Mouse (Mus musculus) heart, postnatal 0 days (tissue): Measurements from ENCODE around the gene Depdc1a. TPM values are rescaled to one million over a fixed set of nuclear protein-coding genes. Genes with fewer than 3 reads are reported as not detected.
"Not testable (repeated sequence)": the region's sequence is repeated elsewhere in the genome, so short reads cannot be mapped to it uniquely, and the experiment has no call there.

Experiments used
- ATAC-seq: fragments of 200-750 bp; cut with Nextera tagmentation; 2 replicates; pipeline ENCODE4 v1.8.0; 2017; ENCODE audit warnings: low read depth, moderate number of reproducible peaks, moderate library complexity; ENCODE audit not compliant: insufficient read depth
- DNase-seq: peaks from one replicate; pipeline ENCODE4 v3.0.0-alpha.2; 2016; ENCODE audit warnings: low spot score
- H3K27ac ChIP-seq: fragments of 300-500 bp; sonication (generic); 2 replicates; pipeline ENCODE4 v1.5.1; 2014; ENCODE audit warnings: low read depth, mild to moderate bottlenecking
- H3K27me3 ChIP-seq: fragments of 300-500 bp; sonication (generic); 2 replicates; pipeline ENCODE4 v1.6.1; 2014; ENCODE audit warnings: low read length, mixed read lengths; ENCODE audit not compliant: control insufficient read depth, insufficient read depth
- H3K36me3 ChIP-seq: fragments of 300-500 bp; sonication (generic); replicated peaks from 2 replicates; pipeline ENCODE4 v1.6.1; 2014; ENCODE audit warnings: low read length, mixed read lengths; ENCODE audit not compliant: control insufficient read depth, insufficient read depth
- H3K4me1 ChIP-seq: fragments of 300-500 bp; sonication (generic); 2 replicates; pipeline ENCODE4 v1.6.1; 2014; ENCODE audit warnings: antibody characterized with exemption; ENCODE audit not compliant: control insufficient read depth, insufficient read depth
- H3K4me2 ChIP-seq: fragments of 300-500 bp; sonication (generic); 2 replicates; pipeline ENCODE4 v1.6.1; 2014; ENCODE audit warnings: low read depth, mild to moderate bottlenecking, low read length, moderate library complexity
- H3K4me3 ChIP-seq: fragments of 300-500 bp; sonication (generic); 2 replicates; pipeline ENCODE4 v1.5.1; 2014; ENCODE audit warnings: low read depth, low read length
- H3K9ac ChIP-seq: fragments of 300-500 bp; sonication (generic); replicated peaks from 2 replicates; pipeline ENCODE4 v1.6.1; 2014; ENCODE audit warnings: low read depth, low read length, mixed read lengths
- H3K9me3 ChIP-seq: fragments of 300-500 bp; sonication (generic); replicated peaks from 2 replicates; pipeline ENCODE4 v1.6.1; 2016; ENCODE audit warnings: low read length; ENCODE audit not compliant: control insufficient read depth
- CTCF ChIP-seq: IDR thresholded peaks from 2 replicates; pipeline ENCODE4 v1.5.1; 2016; ENCODE audit warnings: antibody characterized with exemption, control low read depth, low read depth
- EP300 ChIP-seq: IDR thresholded peaks from 2 replicates; pipeline ENCODE4 v1.6.1; 2016; ENCODE audit warnings: antibody characterized with exemption, low read depth
- WGBS: fragments of 180-500 bp; shearing (Covaris S2); extraction: QIAGEN DNeasy Blood & Tissue Kit; methylation state at CpG from one replicate; pipeline ENCODE4 v1.1.7; 2014; 5-methylcytosine and 5-hydroxymethylcytosine counted together
- polyA plus RNA-seq: library from polyadenylated mRNA; unstranded; fragments of >200 nt; fragmentation: Nextera tagmentation; extraction: Ambion mirVana; gene quantifications from 2 replicates; pipeline ENCODE4 v1.2.1, GENCODE M21; 2015
- total RNA-seq: library from RNA; depleted of rRNA; stranded (reverse); fragments of >200 nt; gene quantifications from 2 replicates; pipeline ENCODE4 v1.2.3, GENCODE M21; 2014; ENCODE audit warnings: low replicate concordance; rRNA removed

Gene Depdc1a
- total RNA-seq (11.2 and 23.2 TPM in 2 replicates), polyA plus RNA-seq (10.5 and 11.7 TPM in 2 replicates)

DNA sequence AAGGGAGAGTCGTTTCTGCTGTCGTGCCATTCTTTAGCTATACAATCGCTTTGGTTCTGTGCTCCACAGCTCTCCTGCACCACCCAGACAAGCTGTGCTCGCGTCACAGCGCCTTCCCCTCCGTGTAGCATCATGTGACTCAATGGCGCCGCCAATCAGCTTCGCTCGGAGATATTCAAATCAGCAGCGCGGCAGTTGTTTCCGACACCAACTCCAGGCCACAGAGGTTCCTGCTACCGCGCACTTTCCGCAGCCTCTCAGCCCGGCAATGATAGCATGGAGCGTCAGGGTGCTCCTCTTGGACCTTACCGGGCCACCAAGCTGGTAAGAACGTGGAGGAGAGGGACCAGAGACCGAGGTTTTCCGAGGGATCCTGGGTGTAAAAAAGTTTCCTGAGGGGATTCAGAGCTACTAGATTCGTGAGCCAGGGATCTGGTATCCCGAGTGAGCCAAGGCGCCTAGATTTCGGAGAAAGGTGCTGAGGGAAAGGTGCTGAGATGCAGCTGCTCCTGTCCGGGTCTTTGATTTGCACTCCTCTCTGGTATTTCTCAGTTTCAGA is at the start of gene Depdc1a:
TSS of gene Depdc1a (plus strand) at position 191 of the 559 bp plus-strand sequence.
- no peaks in the 10 kb centered on the region for H3K9me3 ChIP-seq
- under 1% methylated on average over 28 of the region's 28 CpGs for WGBS
- H3K27ac ChIP-seq = no peak within 1 kb of the TSS
- no peaks in the 10 kb centered on the region for H3K27me3 ChIP-seq
- H3K4me3 ChIP-seq = peak within 1 kb of the TSS; percentile 68
- H3K4me1 ChIP-seq = peaks cover 8% of the 10 kb centered on the region; the same call in 1 of the 2 replicates
- peak; percentile 100 for ATAC-seq
- peak; percentile 95 for DNase-seq
- H3K9ac ChIP-seq = peak within 1 kb of the TSS; percentile 70
- peak within 1 kb of the TSS; percentile 82 for H3K4me2 ChIP-seq
- TF ChIP-seq EP300 = no peak
- TF ChIP-seq CTCF = no peak
- no peaks in the 10 kb centered on the region for H3K36me3 ChIP-seq

DNA sequence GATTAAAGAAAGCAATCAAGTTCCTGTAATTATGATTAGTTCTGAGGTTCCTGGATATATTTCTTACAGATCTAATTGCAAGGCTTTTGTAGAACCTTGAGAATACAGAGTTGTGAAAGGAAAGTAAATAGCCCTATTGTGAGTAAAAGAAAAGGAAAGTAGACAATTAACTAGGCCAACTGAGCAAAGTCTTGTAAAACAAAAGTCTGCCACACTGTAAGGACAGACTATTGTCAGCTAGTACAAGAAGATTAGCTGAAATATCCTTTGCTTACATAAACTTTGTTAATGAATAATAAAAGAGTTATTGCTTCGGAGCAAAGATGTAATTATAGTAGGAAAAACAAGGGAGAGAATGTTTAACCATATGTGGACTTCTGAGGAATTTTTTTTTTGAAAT is 25.2 kb upstream of the Depdc1a start:
- no peak overlapping the region for H3K4me3 ChIP-seq
- DNase-seq = no peak
- H3K4me1 ChIP-seq = no peaks in the 10 kb centered on the region
- no peaks in the 10 kb centered on the region for H3K36me3 ChIP-seq
- TF ChIP-seq EP300 = no peak
- TF ChIP-seq CTCF = no peak
- no peaks in the 10 kb centered on the region for H3K9me3 ChIP-seq
- no peak overlapping the region for H3K9ac ChIP-seq
- H3K4me2 ChIP-seq = no peak overlapping the region
- no peaks in the 10 kb centered on the region for H3K27me3 ChIP-seq
- no peak overlapping the region for H3K27ac ChIP-seq
- 63% methylated on average over 1 of the region's 1 CpGs for WGBS
- ATAC-seq = no peak

DNA sequence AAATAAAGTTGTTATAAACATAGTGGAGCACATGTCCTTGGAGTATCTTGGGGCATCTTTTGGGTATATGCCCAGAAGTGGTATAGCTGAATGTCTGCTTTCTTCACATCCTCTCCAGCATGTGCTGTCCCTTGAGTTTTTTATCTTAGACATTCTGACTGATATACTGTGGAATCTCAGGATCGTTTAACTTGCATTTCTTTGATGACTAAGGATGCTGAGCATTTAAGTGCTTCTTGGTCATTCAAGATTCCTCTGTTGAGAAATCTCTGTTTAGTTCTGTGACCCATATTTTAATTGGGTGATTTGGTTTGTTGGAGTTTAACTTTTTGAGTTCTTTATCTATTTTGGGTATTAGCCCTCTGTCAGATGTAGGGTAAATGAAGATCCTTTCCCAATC is 19.8 kb upstream of the Depdc1a start:
- Histone ChIP-seq H3K27ac (no peak overlapping the region), H3K27me3 (no peaks in the 10 kb centered on the region), H3K4me1 (no peaks in the 10 kb centered on the region), H3K4me2 (no peak overlapping the region), H3K9me3 (no peaks in the 10 kb centered on the region), H3K9ac (no peak overlapping the region), H3K36me3 (no peaks in the 10 kb centered on the region), H3K4me3 (no peak overlapping the region)
- 46% methylated on average over 1 of the region's 1 CpGs for WGBS
- TF ChIP-seq CTCF = no peak
- no peak for TF ChIP-seq EP300
- DNase-seq (no peak), ATAC-seq (no peak)

DNA sequence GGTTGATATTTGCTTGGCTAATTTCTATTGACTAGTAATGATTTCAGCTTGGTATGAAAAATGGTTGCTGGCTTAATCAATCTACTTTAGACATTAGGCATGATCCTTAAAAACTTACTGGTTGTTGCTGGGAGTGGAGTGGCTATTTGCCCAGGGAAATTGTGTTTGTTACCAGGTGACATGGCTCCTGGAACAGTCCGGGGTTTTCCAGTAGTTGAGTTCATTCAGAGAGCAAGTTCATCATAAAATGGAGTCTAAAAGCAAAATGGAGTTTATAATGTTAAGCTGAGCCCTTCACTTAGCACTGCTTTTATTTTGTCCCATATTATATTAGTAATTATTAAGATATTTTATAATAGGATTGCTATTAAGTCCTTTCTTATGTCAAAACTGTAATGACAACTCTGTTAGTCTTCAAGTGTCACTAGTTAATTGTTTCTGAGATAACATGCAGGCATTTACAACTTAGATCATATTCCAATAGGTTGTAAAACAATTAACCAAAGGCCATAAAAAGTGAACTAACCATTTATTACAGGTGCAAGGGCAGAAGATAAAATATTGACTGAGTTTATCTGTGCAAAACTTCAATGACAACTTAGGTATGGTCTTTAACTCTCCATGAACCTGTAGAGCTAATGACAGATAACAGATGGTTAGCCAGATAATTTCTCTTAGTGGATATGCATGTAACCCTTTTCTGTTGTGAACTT is 17.8 kb upstream of the Depdc1a start:
- no peak overlapping the region for H3K9ac ChIP-seq
- DNase-seq = no peak
- H3K4me1 ChIP-seq = no peaks in the 10 kb centered on the region
- no peak overlapping the region for H3K4me3 ChIP-seq
- 71% methylated on average over 1 of the region's 1 CpGs for WGBS
- H3K9me3 ChIP-seq = no peaks in the 10 kb centered on the region
- ATAC-seq = no peak
- H3K27ac ChIP-seq = no peak overlapping the region
- H3K36me3 ChIP-seq = no peaks in the 10 kb centered on the region
- TF ChIP-seq CTCF = no peak
- H3K4me2 ChIP-seq = no peak overlapping the region
- no peaks in the 10 kb centered on the region for H3K27me3 ChIP-seq

DNA sequence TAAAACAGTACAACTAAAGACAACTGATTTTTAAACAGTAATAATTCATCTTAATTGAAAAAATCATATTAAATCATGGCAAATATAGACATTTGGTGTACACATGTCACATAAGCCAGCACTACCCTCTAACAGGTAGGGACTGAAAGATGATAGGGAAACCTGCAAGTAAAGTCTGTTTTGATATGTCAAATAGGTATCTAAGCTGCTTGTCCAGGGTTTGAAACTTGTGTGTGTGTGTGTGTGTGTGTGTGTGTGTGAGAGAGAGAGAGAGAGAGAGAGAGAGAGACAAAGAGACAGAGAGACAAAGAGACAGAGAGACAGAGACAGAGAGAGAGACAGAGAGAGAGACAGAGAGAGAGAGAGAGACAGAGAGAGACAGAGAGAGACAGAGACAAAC is 524 bp upstream of the Depdc1a start:
- not testable (repeated sequence) for ATAC-seq, H3K27ac ChIP-seq, H3K27me3 ChIP-seq, DNase-seq, H3K4me1 ChIP-seq, H3K9me3 ChIP-seq, H3K36me3 ChIP-seq
- Histone ChIP-seq H3K4me2 (peak overlapping the region; percentile 82), H3K9ac (peak overlapping the region; percentile 70), H3K4me3 (peak overlapping the region; percentile 68)

DNA sequence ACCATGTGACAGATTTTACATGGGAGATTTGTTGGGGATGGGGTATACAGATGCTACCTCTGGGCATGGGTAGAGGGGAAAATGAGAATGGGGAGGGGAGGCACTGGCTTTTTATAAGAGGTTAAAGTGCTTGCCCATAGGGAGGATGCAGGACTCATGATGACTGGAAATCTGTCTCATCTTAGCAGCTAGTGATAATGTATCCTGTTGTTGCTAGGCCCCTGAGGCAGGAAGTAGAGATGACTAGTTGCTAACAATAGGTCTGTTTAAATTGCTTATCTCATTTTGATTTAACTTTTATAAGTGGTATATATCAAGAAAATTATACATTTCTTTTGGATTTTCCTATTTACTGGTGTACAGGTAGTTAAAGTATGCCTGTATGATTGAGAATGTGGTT is 13.7 kb downstream of the Depdc1a start:
- H3K4me3 ChIP-seq = no peak overlapping the region
- no peak for ATAC-seq
- no peak for TF ChIP-seq CTCF
- TF ChIP-seq EP300 = no peak

More for the DNA sequence above, 13.7 kb downstream of the Depdc1a start:
- Histone ChIP-seq H3K9me3 (no peaks in the 10 kb centered on the region), H3K27me3 (no peaks in the 10 kb centered on the region), H3K27ac (no peak overlapping the region), H3K36me3 (no peaks in the 10 kb centered on the region), H3K4me2 (no peak overlapping the region), H3K4me1 (no peaks in the 10 kb centered on the region), H3K9ac (no peak overlapping the region)
- no peak for DNase-seq
